Mouse (Mus musculus): Measurements from ENCODE around the gene Map3k21.

Gene Map3k21

GRCm38 (mm10) chr8:125910365-125911228 lies at the start of gene Map3k21:
Gene Map3k21 (plus strand): TSS chr8:125910450.
- DNase-seq, result peak; percentile 46

DNA sequence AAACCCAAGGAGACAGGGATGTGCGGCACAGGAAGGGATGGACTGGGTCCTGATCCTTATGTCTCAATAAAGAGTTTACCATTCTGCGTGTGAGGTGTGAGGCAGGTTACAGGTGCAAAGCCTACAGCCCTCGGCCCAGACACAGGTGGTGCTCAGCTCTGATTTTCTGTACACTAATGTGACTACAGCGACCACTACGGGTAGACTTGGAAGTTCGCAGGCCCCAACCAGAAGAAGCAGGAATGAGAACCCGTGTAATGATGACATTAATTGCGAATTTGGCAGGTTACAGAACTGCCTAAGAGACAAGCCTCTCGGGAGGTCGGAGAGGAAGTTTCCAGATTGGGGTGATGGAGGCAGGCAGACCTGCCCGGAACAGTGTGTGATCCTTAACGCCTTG lies 44.1 kb upstream of the Map3k21 start:
- no peak for DNase-seq

- no peak for DNase-seq
Observed at GRCm38 (mm10) chr8:125868552-125868951, 41.7 kb upstream of the Map3k21 start.

- DNase-seq, result no peak
Observed at GRCm38 (mm10) chr8:125869739-125870138, 40.5 kb upstream of the Map3k21 start.

DNA sequence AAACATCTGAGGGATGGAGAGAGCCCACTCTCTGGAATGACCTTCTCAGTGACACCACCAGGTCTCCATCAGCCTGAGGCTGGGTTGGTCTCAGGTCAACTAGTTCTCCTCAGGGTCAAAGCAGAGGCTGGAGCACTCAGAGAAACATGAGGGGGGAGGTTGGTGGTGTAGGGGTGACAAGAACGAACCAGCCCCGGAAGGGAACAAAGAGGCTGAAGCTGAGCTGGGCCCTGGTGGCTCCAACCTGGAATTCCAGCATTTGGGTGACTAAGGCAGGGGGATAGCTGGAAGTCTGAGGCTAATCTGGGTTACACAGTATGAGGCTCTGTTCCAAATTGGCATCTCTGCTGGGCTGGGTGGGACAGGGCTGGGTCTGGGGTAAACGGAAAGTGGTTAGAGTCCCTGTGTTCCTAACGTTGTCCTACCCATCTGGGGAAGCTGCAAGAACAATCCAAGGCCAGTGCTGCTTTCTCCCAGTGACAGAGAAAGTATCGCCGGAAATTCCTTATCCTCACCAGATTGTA lies 40.0 kb upstream of the Map3k21 start:
- DNase-seq, result no peak

DNA sequence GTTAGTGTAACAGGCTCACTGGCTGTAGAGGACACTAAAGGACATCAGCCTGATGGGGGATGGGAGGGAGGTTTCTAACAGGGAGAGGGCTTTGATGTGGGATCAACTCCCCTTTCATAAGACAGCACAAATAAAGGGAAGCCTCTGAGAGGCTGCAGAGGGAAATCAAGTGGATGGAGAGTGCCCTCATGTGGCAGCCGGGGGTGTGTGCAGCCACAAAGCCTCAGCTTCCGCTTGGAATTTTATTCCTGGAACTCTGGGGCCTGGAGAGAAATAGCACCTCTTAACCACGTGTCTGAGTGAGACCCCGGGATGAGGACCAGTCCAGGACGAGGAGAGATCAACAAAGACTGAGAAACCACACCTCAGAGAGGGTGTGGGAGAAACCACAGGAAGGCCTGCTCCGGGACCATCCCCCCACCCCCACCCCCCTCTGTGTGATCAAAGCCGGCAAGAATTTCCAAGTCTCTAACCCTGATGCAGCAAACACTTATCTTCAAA lies 39.4 kb upstream of the Map3k21 start:
- peak; percentile 59 for DNase-seq

GRCm38 (mm10) chr8:125872501-125873249 lies 37.6 kb upstream of the Map3k21 start:
- DNase-seq, result no peak

GRCm38 (mm10) chr8:125873250-125873534 lies 37.1 kb upstream of the Map3k21 start:
- no peak for DNase-seq

GRCm38 (mm10) chr8:125880447-125880846 lies 29.8 kb upstream of the Map3k21 start:
- DNase-seq, result no peak

DNA sequence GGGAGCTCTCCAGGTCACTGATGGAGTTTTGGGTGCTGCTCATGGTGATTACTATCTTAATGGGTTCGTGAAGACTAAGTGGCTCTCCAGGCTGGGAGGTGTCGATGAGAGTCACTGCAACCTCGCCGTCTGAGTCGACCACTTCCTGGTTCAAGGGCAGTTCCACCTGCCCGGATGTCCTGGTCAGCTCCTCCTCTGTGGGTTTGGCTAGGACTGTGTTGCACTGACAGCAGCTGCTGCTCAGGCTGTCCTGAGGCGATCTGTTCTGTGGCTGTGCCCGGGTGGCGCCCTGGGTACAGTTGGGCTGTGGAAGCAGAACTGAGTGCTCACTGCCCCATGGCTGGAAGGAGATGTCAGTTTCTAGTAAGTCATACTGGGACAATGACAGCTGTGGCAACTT lies 22.7 kb upstream of the Map3k21 start:
- DNase-seq, result no peak

DNA sequence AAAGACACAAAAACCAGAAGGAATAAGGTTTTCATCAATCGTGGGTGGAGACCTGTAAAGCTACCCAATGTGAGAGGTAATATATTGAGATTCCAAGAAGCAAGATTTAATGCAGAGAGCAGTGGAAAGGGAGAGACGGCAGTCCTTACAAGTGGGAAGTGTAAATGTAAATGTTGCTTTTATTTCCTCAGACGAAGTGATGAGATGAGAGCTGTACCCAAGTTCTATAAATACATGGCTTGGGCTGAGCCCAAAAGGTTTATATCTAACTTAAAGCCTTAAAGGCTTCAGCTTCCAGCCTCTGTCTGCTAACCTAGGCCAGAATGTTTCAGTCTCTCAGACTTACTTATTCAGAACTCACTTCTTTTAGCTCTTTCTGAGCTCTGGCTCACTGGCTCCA lies 20.3 kb upstream of the Map3k21 start:
- DNase-seq, result no peak

GRCm38 (mm10) chr8:125897388-125897787 lies 12.9 kb upstream of the Map3k21 start:
- DNase-seq, result no peak

DNA sequence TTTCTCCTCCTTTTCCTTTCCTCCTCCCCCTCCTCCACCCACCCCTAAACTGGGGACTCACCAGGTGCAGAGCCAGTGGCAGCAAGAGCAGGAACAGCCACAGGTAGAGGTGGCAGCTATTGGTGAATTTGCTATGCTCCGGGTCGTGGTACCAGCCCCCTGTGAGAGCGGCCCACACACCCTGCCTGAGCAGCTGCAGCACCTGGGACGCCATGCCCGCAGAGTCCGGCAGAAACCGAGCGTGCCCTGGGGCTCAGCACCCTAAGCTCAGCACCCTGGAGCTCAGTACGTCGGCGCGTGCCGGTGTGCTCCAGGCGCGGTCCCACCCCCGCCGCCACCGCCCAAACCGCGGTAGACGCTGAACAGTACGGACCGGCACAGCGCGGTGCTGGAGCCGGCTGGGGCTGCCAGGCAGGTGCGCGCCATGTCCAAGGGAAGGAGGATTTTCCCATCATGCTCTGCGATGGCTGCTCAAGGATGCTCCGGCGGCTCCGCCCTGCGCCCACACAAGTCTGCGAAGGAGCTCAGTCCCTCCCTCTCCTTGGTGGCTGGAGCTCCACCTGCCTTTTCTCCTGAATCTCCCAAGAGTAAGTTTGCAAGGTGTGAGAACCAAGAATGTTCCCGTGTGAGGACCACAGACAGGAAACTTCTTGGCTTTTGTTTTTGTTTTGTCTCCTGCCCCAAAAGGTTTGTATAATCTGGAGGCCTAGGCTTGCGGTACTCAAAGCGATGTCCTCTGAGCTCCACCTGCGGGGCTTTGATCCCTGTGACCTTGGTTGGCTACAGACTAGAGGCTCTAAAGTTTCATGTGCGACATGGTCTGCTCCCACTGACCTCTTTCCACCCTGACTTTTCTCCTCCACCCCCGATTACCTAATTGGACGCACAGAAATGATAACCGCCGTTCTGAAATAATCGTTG lies 12.1 kb upstream of the Map3k21 start, which contains the start of gene Pcnx2:
Gene Pcnx2 (minus strand): TSS at position 450 of the 921 bp plus-strand sequence.
- DNase-seq, result peak; percentile 75

DNA sequence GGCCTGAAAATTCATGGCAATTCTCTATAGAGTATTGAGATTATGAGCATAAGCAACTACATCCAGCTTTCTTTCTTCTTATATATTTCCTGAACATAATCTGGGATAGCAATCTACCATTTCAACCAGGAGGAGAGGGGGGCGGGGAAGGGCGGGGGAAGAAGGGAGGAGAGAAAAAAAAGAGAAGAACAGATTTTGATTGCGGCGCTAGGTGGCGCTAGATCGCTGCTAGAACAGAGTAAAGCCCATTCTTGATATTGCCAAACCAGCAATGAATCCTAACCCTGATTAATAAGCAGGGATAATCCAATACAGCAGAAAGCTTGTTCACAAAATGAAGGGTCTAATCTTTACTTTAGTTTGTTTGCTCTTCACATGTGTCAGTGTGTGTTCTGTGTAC lies 11.4 kb upstream of the Map3k21 start:
- DNase-seq, result peak; percentile 77

- no peak for DNase-seq
Observed at GRCm38 (mm10) chr8:125901167-125901566, 9.1 kb upstream of the Map3k21 start.

DNA sequence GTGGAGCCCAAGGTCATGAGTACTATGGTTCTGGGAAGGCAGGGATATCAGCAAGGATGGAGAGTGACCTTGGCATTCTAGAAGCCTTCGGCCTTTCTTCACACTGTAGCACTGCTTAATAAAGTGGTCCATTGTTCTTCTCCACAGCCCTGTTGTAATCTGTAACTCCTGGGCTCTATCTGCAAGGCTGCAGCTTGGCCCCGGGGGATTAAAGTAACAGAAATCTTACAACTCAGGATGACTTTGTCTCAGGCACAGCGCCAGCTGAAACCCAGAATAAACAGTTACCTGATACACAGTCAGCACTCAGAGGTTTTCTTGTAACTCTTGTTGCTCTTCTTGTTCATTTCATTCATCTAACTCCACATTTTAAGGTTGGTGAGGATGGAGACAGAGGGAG lies 7.7 kb upstream of the Map3k21 start:
- DNase-seq, result no peak

GRCm38 (mm10) chr8:125905341-125905740 lies 4.9 kb upstream of the Map3k21 start:
- DNase-seq, result no peak

- no peak for DNase-seq
Observed at GRCm38 (mm10) chr8:125907311-125907710, 2.9 kb upstream of the Map3k21 start.

- no peak for DNase-seq
Observed at GRCm38 (mm10) chr8:125909661-125910364, 437 bp upstream of the Map3k21 start.

GRCm38 (mm10) chr8:125911229-125911580 lies 955 bp downstream of the Map3k21 start:
- no peak for DNase-seq

GRCm38 (mm10) chr8:125913206-125913605 lies 3.0 kb downstream of the Map3k21 start:
- no peak for DNase-seq

DNA sequence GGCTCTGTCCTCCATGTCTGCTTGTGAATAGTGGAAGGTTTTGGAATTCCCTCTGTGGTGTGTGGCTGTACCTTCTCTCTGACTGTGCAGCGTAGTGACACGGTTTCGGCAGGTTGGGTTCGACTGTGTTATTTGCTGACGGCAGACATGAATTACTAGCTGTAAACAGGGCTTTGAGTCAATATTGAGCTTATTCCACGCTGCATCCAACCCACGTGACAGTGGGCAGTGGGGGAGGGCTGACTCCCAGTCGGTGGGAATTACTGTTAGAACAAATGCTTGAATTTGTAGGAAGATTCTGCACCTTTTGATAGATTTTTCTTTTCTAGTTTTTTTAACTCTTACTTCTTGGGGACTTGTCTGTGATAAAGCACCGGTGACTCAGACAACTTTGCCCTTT lies 4.1 kb downstream of the Map3k21 start:
- no peak for DNase-seq
